Mouse (Mus musculus): Measurements from ENCODE around the gene Ccl9.

GRCm38 (mm10) chr11:83576927-83577555 lies 1.4 kb downstream of the Ccl9 start:
- TF ChIP-seq POLR2A (IDR thresholded peaks at IDR 0.05; ENCODE audit: extremely low read depth, insufficient read depth, low read length) (no peak), CTCF (IDR thresholded peaks at IDR 0.05; ENCODE audit: low read depth, low read length) (no peak)
